Mouse (Mus musculus) spleen, embryonic (tissue): Measurements from ENCODE around the gene Dhx32.
"Not testable (repeated sequence)": the region's sequence is repeated elsewhere in the genome, so short reads cannot be mapped to it uniquely, and the experiment has no call there.

Experiments
- CTCF ChIA-PET: fragments of 350-600 bp; sonication (Branson Sonifier 250); formaldehyde crosslinking; loops from one replicate; lab custom pipeline; 2022; lab: Charles Lee

Gene Dhx32

GRCm38 (mm10) chr7:133729351-133729750 lies 53.2 kb downstream of the Dhx32 start:
- CTCF ChIA-PET = no interaction called here

DNA sequence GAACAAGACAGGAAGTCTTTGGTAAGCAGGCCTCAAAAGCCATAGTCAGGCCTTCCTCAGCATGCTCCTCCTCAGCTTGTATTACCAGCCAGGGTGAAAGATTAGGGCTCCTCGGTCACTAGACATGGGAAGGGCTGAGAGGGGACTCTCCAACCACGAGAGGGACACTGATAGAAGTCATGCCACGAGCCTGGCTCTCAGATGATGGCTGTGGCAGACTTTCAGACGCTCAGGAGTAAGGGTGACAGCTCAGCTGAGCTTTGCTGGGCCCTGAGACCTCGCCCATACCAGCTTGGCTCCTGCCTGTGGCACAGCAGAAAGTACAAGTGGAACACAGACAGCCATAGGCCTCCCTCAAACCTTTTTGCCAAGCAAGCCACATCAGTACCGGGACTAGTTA lies 55.5 kb downstream of the Dhx32 start:
- CTCF ChIA-PET = no interaction called here

DNA sequence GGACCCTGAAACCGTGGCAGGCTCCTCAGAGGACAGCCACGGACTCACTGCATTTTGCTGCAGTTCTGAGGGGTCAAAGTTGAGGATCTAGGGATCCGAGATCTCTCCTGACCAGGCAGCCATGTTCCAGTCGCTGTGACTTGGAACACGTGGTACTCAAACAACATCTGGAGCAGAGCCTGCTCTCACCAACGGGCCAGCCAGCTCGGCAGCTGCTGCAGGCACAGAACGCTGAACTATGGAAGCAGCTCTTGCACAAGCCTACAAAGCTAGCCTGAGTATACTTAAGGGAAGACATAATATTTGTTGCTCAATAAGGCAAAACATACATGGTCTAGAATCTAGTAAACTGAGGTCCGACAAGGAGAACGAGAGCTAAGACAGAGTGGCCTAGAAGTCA lies 57.0 kb downstream of the Dhx32 start:
- CTCF ChIA-PET = no interaction called here

GRCm38 (mm10) chr7:133724844-133725243 lies 57.7 kb downstream of the Dhx32 start:
- CTCF ChIA-PET = no interaction called here

GRCm38 (mm10) chr7:133720616-133721015 lies 61.9 kb downstream of the Dhx32 start:
- CTCF ChIA-PET = interaction anchor here (0.7 kb wide), 1 partner anchor 110 kb away, joined by 5 read pairs; no protein-coding TSS in a partner anchor

- CTCF ChIA-PET = no interaction called here
These were observed 63.9 kb downstream of the Dhx32 start for GRCm38 (mm10) chr7:133718580-133718979.

GRCm38 (mm10) chr7:133715387-133715786 lies 67.1 kb downstream of the Dhx32 start:
- CTCF ChIA-PET = no interaction called here

GRCm38 (mm10) chr7:133707301-133707700 lies 75.2 kb downstream of the Dhx32 start:
- CTCF ChIA-PET = interaction anchor here (0.8 to 1.1 kb wide), 2 partner anchors 9 to 10 kb away, joined by 3 to 4 read pairs; no protein-coding TSS in a partner anchor

- CTCF ChIA-PET = no interaction called here
These were observed 78.6 kb downstream of the Dhx32 start for GRCm38 (mm10) chr7:133703906-133704305.

GRCm38 (mm10) chr7:133702333-133702732 lies 80.2 kb downstream of the Dhx32 start:
- CTCF ChIA-PET = no interaction called here

- CTCF ChIA-PET = no interaction called here
These were observed 81.2 kb downstream of the Dhx32 start for GRCm38 (mm10) chr7:133701366-133701765.

DNA sequence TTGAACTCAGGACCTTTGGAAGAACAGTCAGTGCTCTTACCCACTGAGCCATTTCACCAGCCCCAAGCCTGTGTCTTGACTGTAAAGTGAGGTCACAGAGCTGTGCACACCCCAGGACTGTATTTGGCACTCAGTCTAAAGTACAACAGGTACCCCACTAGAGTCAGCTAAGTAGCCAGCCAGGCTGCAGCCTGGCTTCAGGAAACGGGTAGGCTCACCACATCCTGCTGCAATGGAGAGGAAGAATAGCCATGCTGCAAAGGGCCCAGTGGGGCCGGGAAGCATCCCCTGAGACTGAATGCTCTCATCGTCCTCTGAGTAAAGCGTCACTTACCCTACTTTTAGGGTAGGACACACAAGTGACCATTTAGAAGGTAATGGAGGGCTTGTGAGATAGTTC lies 82.6 kb downstream of the Dhx32 start:
- CTCF ChIA-PET = no interaction called here

- CTCF ChIA-PET = interaction anchor here (0.5 to 0.9 kb wide), 2 partner anchors 9 to 110 kb away, joined by 3 to 4 read pairs; no protein-coding TSS in a partner anchor
These were observed 84.4 kb downstream of the Dhx32 start for GRCm38 (mm10) chr7:133698021-133698709.

DNA sequence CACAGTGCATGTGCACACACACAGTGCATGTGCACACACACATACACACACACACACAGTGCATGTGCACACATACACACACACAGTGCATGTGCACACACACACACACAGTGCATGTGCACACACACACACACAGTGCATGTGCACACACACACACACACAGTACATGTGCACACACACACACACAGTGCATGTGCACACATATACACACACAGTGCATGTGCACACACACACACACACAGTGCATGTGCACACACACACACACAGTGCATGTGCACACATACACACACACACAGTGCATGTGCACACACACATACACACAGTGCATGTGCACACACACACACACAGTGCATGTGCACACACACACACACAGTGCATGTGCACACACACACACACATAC lies 96.9 kb downstream of the Dhx32 start:
- CTCF ChIA-PET = not testable (repeated sequence)

GRCm38 (mm10) chr7:133684701-133685100 lies 97.8 kb downstream of the Dhx32 start:
- CTCF ChIA-PET = no interaction called here

- CTCF ChIA-PET = no interaction called here
These were observed 98.4 kb downstream of the Dhx32 start for GRCm38 (mm10) chr7:133684110-133684509.

DNA sequence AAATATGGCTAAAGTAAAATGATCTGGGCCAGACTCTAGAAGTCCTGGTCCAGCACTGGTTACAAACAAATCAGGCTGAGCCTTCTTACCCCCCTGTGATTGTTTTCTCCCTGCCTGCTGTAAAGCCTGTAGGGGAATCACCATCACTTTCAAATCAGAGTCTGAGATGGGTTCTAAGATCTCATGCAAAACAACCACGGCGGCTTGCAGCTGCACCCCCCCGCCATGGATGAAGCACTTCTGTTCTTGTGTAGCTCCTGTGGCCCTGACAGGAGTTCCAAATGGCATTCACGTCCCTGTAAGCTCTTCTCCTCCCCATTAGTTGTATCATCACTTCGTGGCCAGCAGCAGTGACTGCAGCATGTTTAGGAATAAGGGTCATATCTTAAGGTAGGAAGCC lies 98.9 kb downstream of the Dhx32 start:
- CTCF ChIA-PET = no interaction called here

GRCm38 (mm10) chr7:133679961-133680360 lies 102.6 kb downstream of the Dhx32 start, which contains the start of gene Mmp21:
Mmp21 (minus strand) TSS chr7:133680061.
- CTCF ChIA-PET = no interaction called here

GRCm38 (mm10) chr7:133679439-133679838 lies 103.1 kb downstream of the Dhx32 start:
- CTCF ChIA-PET = no interaction called here

DNA sequence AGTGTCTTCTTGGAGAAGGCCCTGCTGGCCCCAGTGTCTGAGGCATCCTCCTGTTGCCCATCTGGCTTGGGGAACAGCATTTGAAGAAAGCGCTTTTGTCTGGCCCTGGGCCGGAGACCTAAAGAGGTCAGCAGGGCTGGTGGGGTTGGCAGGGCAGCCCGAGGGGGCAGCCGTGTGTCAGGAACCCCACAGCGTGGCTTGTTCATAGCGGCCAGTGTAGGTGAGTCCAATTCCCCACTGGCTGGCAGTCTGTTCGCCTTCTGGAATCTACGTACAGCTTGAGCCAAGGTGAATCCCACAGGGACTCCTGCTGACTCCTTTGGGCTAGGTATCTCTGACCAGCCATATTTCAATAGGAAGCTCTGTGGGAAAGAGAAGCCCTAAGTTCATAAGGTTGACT lies 103.8 kb downstream of the Dhx32 start:
- CTCF ChIA-PET = no interaction called here

DNA sequence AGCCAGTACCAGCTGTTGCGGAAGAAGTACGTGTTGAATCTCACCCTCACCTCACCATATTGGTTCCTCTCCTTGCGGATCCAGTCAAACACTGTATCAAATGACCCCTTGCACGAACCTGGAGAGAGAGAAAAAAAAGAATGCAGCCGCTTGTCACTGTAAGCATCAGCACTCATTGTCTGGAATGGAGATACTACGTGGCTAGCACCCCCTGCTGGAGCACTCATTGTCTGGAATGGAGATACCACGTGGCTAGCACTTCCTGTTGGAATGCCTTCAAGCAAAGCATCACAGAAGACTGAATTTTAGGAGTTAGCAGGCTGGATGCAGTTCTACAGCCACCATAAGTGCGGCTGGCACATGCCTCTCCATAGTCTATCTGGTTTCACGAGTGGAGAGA lies 106.5 kb downstream of the Dhx32 start:
- CTCF ChIA-PET = no interaction called here
